Mouse (Mus musculus): ENCODE results near the gene Crygc.
A peak's percentile ranks its signal among the peaks of the same experiment; 100 is the strongest.

The Crygc gene

DNA sequence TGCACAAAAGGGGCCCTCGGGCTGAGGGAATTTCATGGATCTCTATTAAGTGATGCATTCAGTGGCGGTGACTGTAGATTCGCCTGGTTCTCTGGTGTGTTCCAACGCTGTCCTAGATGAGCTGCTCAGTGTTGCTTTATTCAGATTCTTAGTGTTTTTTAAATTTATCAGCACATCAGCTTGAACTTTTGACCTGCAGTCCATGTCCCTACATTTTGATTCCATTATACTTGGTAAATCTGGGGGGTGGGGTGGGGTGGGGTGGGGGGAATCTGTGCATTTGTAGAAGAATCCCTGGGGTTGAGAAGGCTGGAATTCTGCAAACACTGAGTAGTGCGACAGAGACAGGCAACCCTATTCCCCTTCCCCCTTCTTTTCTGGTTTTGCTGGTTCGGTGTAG is at the start of gene Crygc:
TSS of gene Crygc (minus strand) at position 101 of the 400 bp plus-strand sequence.
- no peak for DNase-seq

DNA sequence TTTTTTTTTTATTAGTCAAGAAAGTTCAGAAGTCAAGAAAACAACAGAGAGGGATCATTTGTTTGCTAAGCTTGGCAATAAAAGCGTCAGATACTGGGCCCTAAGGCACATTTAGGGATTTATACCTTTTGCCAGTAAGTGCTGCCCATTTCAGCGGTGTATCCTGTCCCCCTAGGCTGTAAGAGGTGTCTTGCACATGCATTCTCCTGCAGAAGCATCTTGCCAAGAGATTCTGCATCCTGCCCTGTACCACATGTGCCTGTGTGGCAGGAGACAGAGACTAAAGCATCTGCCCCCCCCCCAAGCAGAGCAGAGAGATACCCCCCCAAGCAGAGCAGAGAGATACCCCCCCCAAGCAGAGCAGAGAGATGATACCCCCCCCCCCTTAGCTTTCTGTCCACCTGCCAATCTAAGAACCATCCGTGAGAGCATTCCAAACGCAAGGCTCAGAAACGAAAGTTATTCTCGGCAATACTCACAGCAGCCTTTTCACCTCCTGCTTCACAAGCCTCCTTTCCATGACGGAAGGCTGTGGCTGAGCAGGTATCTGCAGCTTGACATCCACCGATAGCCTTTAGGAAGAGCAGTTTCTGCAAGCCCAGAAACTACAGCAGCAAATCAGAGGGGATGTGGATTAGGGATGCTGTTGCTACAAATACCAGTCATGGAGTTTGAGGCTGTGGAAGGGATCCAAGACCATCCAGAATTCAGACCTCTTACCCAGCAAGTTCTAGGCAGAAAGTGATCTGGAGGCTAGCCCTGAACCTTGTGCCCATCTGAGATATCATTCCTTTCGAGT is 49.3 kb upstream of the Crygc start, which contains the start of gene D630023F18Rik:
TSS of gene D630023F18Rik (minus strand) at position 641 of the 799 bp plus-strand sequence.
- no peak for DNase-seq

DNA sequence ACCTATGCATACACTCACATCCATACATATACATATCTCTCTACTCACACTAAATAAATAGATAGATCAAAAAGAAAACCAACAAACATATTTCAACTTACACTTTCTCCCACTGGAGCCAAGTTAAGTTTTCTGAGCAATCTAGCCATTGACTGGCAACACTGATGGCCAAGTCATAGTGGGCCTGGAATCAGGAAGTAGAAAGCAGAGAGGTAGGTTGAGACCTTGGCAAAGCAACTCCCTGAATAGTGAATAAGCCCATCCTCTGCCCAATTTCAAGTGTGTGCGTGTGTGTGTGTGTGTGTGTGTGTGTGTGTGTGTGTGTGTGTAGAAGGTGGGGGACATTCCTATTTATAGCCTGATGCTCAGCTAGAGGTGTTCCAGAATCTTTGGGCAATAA is 45.9 kb upstream of the Crygc start, which contains the start of gene Gm28845:
TSS of gene Gm28845 (minus strand) at position 121 of the 400 bp plus-strand sequence.
- DNase-seq = no peak

DNA sequence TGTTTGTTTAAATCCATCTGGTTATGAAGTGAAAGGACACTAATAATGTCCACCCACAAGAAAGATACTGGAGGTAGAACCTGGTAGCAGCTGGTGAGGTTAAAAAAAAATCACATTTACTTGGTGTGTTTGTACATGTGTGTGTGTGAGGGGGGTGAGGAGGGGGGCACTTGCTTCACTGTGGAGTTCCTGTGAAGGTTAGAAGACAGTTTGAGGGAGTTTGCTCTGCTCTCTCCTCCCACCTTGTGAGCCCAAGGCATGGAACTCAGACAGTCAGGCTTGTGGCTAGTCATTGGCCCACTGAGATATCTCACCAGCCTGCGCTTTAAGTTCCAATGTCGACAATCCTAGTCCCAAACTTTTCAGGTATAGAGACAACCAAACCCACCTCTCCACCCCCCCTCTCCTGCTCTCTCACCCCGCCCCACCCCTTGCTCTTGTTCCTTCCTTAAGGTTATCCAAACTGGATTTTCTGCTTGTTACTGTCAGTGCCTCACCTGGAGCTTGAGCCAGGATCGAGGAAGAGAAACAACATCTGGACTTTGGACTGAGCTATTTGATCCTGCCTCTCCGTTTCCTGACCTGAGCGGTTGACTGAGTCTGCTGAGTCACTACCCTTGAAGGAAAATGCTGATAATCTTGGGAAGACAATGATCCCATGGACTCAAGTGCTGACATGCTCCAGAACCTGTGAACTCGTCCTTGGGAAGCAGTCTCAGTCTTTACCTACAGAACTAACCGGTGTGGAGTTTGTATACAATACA is 44.8 kb upstream of the Crygc start:
- DNase-seq = no peak

DNA sequence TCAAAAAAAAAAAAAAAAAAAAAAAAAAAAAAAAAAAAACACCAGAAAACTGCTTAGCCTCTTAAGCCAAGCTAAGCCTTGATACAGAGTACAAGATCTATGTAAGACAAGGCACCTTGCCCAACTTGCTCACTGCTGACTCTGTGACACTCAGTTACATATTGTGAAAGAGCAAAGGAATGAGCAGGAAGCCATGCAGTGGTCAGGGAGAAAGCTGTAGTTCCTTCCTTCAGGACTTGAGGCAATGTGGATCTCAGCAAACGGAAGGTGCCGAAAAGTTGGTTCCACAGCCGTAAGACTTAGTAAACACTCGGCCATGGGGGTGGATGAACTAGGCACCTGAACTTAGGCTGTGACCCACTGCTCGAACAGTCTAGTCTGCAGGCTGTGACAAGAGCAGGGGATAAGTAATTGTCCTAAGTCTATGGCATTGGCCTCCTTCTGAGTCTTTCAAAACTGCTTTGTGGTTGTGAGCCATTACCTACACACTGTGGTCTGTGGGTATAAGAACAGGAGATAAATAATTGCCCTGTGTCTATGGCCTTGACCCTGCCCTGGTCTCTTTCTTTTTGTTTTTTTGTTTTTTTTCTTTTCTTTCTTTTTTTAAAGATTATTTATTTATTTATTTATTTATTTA is 40.2 kb upstream of the Crygc start:
- no peak for DNase-seq

DNA sequence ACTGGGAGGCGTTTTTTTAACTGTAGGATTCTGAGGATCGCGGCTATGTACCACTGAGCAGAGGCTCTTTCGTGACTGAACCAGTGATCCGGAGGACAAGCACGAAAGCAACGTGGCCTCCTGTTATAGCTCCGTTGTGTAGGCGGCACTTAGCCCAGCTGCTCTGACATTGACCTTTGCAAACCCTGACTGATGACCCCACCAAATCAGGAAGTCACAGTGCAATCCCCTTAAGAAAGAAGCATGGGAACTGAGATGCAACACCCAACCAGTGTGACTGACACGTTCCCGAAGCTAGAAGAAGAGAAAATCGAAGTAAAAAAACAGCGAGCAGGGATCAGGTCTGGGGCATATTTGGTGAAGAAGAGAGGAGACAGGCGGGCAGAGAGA is 39.3 kb upstream of the Crygc start:
- DNase-seq = no peak

DNA sequence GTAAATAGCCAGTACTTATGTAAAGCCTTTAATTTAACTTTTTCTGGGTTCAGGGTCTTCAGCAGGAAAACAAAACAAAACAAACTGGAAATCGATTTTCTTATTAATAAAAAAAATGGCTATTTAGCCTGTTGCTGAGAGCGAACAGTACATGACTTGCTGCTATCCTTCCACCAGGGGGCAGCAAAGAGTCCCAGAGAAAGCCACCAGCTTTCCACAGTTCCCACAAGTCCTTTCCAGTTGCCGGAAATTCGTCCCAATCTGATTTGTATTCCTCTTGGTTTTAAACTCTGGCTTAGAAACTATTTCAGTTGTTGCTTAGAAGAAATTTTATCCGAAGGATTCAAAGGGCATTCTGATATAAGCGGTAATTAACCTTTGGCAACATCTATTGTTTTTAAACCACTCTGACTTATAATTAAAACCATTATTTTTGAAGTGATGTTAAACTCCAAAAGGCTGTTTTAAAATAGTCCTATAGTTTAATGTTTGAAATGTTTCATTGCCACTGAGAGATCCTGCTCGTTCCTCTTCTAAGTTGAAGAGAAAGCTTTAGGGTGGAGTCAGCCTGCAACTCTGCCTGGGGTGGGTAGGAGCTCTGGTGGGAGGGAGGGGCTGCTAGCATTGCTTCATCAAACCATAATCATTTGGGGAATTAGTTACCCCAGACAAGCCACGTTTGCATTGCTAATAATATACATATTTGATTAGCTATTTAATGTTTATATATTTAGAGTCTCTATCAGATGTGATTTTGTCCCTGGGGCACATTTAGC is 38.7 kb upstream of the Crygc start:
- peak in 1 of 2 experiments; percentile 14 for DNase-seq

DNA sequence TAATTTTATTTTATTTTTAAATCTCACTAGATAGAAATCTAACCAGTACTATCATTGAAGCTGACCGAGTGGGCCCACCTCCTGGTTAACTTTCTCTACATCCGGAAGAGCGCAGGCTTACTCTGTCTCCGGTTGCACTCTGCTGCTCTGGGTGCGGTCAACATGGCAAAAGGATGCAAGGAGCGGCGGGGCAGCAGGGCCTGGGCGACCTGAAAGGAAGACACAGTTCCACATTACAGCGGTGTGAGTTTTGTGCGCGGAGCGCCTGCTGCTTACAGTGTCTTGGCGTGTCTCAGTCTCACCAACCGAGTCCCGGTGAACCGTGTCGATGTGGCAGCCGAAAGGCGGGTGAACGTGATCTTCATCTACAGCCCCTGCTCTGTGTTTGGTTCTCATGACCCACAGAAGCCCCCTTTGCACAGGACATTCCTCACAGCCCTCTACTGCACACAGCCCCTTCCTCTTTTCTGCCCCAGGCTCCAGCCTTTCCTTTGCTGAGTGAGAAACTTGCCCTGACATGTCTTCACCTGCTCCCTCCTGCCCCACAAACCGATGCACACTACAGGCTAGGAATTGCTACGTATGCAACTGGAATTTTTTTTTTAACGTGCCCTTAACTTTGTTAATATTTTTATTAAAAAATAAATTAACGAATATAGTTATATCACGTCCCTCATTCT is 36.4 kb upstream of the Crygc start:
- no peak for DNase-seq

DNA sequence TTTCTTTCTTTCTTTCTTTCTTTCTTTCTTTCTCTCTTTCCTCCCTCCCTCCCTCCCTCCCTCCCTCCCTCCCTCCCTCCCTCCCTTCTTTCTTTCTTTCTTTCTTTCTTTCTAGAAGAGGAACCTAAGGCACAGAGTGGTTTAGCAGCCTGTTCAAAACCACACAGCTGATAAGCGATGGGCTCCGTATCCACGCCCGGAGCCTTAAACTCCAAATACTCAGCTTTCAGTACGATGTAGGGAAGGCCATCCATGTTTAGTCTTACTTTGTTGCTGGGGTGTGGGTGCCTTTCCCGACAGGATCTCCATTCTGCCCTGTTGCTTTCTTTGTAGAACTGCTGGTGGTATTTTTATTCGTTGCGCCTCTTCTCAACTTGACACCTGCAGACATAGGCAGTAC is 35.7 kb upstream of the Crygc start:
- DNase-seq = no peak

DNA sequence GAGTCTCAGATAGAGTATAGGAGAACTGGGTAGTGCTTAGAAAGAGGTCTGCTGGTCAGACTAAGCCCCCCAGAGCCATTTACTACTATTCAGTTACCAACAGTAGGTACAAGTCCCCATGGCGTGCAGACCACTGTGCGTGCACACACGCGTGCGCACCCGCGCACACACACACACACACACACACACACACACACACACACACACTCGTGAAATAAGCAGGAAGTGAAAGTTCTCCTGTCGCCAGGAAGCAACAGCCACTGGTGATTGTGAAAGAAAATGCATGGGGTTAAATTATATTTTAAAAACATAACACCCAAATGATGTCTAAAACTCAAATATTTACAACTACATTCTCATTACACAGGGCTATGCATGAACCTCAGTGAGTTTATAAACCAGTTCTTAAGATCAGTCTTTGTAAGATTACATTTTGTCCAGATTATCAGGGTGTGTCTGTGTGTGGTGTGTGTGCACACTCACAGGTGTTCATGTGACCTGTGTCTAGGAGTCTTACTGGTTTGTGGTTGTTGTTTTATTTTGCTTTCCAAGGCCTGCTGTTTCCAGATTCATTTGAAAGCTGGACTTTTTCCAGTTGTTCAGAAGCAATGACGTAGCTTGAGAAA is 34.3 kb upstream of the Crygc start:
- no peak for DNase-seq

DNA sequence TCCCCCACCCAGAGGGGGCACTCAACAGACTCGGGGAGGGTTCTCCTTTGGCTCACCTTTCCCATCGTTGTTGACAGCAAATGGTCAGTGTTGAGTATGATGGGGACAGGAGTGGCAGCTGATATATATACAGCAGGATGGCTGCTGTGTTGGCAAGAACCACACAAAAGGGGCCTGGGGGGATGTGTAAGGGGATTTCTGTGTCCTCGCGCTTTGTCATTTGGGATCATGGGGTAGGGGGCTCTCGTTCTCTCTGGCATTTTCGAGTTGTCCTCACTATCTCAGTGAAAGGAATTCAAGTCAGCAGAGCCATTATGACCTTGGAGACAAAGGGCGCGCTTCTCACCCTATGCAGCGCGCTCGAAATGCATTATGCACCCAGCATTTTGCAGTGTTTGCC is 29.8 kb upstream of the Crygc start, which contains the start of gene Cryga:
TSS of gene Cryga (minus strand) at position 101 of the 400 bp plus-strand sequence.
- no peak for DNase-seq

DNA sequence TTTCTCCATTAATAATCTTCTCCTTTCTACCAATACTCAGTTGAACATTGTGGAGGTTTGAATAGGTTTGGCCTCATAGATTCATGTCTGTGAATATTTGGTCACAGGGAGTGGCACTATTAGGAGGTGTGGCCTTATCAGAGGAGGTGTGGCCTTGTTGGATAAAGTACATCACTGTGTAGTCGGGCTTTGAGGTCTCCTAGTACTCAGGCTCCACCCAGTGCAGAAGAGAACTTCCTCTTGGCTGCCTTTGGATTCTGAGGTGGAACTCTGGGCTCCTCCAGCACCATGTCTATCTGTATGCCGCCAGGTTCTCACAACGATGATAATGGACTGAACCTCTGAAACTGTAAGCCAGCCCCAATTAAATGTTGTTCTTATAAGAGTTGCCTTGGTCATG is 23.5 kb upstream of the Crygc start:
- DNase-seq = no peak

DNA sequence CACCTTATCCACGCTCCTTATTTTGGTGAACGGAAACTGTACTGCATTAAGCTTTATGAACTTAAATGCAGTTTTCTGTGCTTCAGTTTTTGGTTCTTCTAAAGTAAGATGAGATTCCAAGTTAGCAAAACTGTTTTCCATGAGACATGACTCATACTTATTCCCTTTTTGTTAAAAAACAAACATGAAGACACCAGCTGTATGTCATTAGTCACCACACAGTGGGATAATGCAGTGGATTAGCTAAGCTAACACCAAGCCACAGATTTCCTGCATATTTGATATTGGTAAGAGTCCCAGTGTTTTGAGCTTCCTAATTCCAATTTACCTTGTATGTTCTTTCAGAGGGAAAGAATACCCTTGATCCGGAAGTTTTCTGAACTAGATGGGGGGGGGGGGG is 18.1 kb upstream of the Crygc start:
- DNase-seq = no peak

DNA sequence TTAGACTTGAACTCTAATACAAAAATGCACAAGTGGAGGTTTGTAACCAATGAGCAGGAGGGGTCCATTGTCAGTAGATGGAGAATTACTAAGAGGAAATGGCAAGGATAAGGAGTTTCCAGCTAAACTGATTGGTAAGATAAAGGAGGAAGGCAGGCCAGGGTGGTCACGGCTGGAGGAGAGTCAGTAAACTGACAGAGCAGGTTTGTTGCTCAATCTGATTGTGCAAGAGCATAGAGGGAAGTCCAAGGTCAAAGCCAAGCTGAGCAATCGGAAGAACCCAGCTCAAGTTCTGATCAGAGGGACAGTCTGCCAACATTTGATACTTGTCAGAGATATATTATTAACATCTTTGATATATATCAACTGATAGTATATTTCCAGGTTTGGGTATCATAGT is 16.9 kb upstream of the Crygc start:
- DNase-seq = no peak

DNA sequence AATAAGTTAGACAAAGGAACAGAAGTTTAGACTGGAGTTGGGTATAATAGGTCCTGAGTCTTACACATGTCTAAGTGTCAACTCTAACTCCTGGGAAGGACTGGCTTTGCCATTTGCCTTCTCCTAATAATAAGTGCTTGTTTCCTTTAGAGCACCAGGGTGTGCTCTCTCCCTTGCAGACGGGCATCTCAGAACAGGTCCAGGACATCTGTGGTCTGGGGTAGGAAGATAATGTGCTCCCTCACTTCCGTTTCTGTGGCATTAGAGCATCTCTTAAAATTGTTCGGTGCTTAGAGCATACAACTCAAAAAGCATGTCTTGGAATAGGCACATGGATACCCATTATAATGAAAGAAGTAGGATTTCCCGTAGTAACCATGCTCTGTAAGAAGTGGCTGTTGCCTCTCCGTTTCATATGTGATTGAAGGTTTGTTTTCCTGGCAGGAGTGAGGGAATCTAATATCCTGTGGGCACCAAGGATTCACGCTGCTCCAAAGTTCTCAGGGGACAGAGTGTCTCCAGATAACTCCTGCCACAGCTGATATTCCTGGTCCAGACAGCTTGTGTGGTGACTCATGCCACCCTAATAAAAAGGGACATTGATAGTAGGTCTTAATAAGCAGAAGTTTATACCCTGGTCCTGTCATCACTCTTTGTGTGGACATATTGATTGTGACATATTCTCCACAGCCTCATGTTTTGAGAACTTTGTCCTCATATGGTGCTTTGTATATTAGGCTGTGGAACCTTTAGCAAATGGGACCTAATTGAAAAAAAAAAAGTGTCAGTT is 15.3 kb upstream of the Crygc start:
- no peak for DNase-seq

DNA sequence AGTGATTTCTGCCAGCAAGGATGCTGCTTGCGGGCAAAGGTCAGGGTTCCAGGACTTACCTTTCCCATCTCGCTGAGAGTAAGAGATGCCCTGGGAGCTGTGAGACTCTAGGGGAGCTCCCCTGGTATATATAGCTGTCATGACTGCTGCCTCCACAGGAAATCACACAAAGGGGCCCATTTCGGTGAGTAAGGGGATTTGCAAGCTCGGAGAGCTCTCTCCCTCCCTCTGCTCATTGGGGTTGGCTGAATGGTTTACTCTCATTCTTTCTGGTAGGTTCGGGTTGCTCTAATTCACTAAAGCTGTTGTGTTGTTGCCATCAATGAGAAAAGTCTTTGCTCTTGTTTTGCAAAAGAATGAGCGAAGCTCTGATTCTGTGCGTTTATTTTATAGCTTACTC is 8.7 kb upstream of the Crygc start, which contains the start of gene Crygb:
TSS of gene Crygb (minus strand) at position 101 of the 400 bp plus-strand sequence.
- no peak for DNase-seq

DNA sequence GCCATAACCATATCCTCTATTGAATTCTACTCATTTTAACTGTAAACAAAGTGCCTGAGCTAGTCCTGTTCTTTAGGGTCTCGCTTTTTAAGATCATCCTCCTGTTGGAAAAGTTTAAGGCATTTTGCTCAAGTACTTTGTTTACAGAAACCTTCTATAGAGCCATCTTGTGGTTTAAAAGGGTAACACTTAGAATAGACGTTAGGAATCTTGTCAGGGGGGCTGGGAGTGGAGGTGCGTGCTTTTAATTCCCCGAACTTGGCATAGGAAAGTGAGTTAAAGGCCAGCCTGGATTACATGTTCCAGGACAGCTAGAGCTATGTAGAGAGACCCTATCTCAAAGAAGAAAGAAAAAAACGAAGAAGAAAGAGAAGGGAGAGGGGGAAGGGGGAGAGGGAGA is 2.1 kb upstream of the Crygc start:
- no peak for DNase-seq

DNA sequence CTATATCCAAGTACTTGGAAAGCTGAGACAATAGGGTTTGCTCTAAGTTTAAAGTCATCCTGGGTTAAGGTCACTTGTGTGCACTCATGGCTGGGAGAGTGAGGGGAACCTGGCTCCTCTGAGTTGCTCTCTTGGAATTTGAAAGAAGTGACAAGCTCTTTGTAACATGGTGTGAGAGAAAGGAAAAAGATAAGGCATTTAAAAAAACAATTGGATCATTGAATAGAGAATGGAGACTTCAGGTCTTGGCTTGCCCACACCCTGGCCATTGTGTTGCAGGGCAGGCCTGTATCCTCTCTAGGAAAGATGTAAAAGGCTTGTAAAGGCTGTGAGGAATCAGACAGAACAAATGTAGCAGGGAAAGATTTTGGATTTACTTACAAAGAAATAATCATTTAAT is 5.6 kb downstream of the Crygc start:
- DNase-seq = no peak

DNA sequence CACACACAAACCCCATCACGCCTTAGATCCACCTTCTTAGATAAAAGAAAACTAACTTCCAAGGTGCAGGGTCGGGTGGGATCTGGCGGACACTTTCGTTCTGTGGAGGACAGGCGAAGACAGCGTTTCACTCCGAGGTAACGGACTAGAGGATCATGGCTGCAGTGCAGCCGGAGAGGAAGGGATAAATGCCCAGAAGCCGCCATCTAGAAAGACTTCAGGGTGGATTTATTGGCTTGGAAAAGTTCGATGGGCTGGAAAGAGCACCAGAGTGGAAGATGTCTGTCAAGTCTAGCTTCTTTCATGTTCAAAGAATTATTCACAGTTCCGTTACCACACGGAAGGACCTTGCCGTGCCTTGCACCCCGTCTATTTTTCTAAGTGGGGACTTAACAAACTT is 9.3 kb downstream of the Crygc start:
- DNase-seq = no peak

DNA sequence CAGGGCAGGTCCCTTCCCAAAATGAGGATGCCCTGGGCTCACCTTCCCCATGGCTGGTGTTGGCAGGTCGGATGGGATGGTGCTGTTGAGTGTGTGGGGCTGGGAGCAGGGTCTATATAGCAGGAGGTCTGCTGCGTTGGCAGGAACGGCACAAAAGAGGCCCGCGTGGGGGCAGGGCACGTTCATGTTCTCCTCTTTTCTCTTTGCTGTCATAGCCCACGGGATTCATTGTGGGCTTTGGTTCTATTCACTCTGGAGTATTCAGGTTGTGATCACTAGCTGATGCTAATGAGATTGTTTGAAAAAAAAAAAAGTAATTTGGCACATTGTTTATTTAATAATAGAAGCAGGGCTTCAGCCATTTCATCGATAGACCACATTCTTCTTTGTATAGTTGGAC is 10.1 kb downstream of the Crygc start, which contains the start of gene Crygd:
TSS of gene Crygd (minus strand) at position 101 of the 400 bp plus-strand sequence.
- no peak for DNase-seq

DNA sequence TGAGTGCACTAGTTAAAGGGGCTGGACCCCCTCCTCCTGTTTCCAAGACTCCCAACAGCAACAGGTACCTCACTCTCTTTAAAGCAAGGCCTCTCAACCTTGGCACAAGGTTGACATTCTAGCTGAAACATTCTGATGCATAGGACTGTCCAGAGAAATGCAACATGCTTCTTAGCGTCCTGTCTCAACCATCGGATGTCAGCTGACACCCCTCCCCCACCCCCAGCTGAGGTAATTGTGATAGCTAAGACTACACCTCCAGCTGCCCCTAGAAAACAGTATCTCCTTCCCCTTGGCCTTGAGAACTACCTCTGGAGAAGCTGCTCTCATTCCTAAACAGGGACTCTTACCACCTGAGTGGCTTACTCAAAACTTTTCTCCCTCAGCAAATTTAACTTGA is 21.3 kb downstream of the Crygc start:
- DNase-seq = no peak

All from thymus, postnatal 36 days (tissue).